Mouse (Mus musculus) adrenal gland (tissue): Measurements from ENCODE around the gene Ubash3b.

Source experiments
- intact Hi-C: fragments of 180-260 bp; cut with DNase I; formaldehyde crosslinking; loops from one replicate; pipeline ENCODE4 v1.15.1; 2025

The Ubash3b gene

DNA sequence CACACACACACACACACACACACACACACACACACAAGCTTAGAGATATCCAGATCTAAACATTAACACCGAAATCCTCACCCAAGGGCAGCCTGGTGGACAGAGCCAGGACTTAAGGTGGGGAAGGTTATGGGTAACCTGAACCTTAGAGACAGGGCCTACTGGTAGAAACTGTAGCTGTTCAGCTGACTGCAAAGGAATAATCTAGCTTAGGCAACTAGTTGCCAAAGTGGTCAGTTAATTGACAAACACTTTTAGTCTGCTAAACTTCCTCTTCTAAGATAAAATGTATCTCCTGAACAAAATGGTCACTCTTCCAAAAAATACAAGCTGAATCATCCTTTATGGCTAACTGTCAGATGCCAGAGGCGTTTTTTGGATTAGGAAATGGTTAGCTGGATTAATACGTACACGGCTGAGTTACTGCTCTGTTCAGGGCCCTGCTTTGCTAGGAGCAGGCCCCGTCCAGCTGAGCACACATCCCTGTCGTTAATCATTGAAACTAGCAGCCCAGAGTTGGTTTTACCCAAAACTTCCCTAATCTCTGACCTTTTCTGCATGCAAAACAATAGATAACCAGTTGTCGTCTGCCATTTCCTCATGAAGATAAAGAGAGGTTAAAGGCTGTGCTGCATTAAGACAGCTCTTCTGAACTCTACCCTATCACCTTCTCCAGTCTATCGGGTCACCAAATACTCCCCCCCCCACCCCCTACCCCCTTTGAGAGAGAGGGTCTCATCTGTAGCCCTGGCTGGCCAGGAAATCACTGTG, 102.5 kb downstream of the Ubash3b start:
- intact Hi-C loops: no loop called here

DNA sequence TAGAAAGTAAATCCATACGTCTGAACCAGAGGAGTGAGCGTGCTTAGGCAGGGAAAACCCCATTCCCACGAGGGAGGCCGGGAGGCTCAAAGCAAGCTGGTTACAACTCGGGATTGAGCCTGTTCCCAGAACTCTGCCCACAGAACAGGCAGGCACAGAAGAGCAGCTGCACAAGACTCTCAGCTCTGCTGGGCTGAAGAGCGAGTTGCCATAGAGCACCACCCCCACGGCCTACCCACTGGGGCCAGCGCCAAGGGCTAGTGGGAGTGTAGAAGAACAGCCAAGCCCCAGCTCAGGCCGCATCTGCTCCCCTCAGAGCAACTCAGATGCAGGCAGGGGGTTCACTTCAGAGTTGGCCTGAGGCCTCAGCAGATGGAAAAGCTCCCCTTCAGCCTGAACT, 107.3 kb downstream of the Ubash3b start:
- intact Hi-C loops: no loop called here

DNA sequence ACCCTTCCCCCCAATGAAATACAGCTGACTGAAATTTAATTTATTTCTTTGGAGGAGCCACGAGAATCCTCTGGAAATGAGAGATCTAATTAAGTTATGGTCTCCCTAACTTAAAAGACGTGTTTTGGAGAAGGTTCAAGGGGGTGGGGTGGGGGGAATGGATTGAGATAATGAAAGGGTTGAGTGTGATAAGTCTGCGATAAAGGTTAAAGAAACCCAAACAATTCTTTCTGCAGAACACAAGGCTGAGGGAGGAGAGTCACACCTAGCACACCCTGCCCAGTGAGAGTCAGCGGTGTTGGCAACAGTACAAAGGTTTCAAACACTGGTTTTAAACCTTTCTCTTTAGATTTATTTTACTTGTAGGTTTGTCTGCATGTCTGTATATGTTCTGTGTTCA, 108.0 kb downstream of the Ubash3b start:
- intact Hi-C loops: no loop called here

DNA sequence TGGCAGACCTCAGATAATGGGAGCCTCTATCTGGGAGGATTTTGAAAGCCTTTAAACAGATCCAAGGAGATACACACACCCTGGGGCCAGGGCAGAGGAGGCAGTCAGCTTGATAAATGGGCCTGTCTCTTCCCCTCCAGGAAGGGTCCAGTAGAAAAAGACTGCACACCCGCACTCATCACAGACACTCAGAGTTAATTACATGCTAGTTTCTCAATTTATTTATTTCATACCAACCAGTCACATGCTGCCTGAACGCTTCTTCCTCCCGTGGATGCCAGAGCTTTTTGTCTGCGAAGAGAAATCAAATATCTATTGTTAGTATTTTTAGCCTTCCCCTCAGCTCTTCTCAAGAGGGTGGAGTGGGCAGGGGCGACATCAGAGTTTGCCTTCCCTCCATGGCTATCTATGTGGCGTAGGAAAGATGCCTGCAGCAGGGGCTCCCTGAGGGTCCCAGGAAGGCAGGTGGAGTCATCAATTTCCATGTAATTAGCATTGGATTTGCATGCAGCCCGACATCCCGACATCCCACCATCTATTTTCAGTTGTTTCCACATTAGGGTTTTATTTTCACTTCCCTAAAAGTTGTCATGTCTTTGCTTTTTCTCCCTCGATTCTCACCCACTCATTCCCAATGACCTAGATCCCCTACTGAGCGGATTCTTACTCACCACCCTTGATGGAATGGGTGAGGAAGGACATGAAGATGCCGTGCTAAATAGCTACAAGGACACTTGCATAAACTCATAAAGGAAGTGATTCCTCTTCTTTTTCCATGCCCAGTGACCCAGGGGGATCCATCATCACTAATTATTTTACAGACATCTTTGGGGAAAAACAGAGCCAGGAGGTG, 110.2 kb downstream of the Ubash3b start:
- intact Hi-C loops: no loop called here

DNA sequence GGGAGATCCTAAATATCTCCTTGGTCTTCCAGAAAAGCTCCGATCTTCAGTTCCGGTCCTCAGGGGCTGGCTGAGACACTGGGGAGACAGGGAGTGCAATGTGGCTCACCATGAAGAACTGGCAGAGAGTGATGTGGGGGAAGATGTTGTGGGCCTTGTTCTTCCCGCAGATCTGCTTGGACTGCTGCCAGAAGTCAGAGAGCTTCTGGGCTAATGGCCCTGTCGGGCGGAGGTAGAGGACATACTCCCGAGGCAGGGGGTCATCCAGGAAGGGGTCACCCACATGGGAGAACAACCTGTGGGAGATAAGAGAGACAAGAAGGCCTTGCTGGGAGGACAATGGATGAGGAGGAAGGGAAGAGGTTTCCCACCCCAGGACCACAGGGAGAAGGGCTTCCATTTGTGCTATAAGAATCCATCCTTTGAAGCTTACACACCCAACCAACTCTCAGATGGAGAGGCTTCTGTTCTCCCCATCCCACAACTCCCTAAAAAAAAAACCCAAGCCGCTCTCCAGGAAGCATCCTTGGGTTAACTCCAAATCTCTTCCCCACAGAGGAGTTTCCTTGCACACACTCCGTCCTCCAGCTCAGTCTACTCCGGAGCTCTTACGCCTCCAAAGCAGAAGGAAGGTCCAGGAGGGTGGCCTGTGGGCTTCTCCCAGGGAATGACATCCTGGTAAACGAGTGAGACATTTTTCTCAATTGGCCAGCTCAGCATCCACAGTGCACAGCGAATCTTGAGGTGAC, 111.0 kb downstream of the Ubash3b start:
- intact Hi-C loops: no loop called here

DNA sequence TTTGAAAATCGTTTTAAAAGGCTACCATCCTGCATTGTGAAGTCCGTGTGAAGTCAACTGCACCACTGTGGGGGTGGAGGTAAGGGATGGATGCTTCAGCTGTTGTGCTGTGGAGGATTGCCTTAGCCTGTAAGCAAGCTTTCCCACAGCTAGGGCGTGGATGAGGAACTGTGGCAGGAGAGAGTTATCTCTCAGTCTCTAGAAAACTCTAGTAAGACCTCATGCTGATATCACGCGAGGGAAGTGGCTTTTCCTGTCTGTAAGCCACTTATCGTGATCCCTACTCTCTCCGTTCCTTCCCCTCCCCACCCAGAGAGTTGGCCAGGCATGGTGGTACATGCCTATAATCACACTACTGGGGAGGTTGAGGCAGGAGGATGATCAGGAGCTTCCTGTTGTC, 112.2 kb downstream of the Ubash3b start:
- intact Hi-C loops: no loop called here

DNA sequence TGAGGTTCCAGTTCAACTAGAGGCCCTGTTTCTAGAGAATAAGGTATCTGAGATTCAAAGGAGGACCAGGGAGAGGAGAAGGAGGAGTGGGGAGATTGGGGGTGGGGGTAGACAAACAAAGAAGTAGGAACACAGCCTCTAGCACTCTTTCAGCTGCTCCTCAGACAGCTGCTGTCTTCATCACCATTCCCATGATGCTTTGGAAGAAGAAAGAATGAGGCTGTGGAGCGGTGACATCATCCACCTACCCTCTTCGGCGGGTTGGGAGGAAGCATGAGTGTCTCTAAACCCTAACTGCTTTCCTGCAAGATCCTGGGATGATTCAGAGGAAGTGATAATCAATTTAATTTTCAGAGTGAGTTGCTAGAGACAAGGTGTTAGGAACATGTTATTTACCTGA, 112.7 kb downstream of the Ubash3b start:
- intact Hi-C loops: no loop called here

DNA sequence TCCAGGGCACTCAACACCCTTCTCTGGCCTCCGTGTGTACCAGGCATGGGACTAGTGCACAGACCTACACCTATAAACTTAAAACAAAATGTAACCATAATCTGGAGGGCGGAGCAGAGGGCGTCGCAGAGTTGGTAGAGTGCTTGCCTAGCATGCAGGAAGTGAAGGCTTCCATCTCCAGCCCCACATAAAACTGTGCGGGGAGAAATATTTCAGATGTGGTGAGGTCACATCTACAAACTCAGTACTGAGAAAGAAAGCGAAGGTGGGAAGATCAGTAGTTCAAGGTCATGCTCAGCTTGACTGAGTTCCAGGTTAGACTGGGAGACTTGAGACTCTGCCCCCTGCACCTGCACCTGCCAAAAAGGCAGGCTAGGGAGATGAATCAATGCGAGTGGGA, 113.3 kb downstream of the Ubash3b start:
- intact Hi-C loops: no loop called here

DNA sequence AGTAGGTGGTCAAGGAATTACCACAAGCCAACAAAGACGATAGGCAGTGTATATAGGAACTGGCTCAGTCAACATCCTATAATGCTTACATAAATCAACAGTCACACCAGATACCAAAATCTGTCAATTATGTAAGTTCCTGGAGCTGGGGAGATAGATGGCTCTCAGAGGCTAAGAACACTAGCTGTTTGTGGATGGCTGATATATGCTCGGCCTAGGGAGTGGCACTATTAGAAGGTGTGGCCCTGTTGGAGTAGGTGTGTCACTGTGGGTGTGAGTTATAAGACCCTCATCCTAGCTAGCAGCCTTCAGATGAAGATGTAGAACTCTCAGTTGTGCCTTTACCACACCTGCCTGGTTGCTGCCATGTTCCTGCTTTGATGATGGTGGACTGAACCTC, 113.8 kb downstream of the Ubash3b start:
- intact Hi-C loops: no loop called here

DNA sequence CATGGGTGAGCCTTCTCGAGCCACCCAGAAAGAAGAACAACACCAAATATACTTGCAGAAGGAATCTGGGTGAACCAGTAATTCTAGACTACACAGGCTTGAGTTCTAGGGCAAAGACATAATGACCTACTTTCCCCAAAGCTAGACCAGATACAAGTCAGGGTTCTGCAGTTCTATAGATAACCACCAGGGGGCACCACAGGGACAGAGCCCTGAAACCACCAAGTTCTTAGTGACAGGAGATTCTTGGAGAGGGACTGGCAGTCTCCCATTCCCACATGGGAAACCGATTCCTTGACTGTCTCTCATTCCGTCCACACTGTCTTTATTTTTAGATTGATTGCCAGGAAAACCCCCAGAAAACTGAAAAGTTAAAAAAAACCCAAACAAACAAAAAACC, 116.9 kb downstream of the Ubash3b start:
- intact Hi-C loops: loop anchor here (2.0 kb wide), 1 partner anchor 138 kb away; no protein-coding TSS in a partner anchor

DNA sequence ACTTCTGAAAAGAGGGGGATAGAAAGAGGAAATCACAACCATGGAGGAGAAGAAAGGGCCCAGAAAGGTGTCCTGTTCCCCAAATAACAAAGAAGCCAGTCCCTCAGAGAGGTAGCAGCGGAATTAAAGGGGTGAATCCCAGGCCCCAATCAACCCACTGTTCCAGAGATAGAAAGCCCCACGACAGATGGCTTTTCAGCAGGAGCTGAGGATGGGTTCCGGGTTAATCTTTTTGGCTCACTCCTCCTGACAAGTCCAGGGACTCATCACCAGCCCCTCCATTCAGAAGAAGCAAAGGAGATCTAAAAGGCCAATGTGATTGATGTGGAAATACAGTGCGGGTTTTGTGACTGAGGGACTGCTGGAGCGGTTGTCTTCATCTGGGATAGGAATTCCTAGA, 117.9 kb downstream of the Ubash3b start:
- intact Hi-C loops: loop anchor here (2.0 kb wide), 1 partner anchor 139 kb away; no protein-coding TSS in a partner anchor

DNA sequence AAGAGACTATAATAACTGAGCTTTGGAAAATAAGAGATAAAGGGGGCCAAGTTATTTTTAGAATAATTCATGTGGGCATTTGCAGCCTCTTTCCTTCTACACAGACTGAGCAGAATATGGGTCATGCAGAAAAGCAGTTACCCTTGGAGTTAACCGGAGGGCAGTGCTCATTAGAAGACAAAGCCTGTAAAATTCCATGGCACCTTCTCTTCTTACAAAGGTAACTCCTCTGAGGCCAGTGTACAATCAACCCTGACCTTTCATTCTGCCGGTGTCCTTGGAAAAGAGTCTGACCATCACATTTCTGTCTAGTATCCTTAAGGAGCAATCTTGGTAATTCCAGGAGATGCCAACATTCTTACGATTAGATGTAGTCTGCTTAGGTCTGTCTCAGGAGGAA, 120.1 kb downstream of the Ubash3b start:
- intact Hi-C loops: no loop called here

DNA sequence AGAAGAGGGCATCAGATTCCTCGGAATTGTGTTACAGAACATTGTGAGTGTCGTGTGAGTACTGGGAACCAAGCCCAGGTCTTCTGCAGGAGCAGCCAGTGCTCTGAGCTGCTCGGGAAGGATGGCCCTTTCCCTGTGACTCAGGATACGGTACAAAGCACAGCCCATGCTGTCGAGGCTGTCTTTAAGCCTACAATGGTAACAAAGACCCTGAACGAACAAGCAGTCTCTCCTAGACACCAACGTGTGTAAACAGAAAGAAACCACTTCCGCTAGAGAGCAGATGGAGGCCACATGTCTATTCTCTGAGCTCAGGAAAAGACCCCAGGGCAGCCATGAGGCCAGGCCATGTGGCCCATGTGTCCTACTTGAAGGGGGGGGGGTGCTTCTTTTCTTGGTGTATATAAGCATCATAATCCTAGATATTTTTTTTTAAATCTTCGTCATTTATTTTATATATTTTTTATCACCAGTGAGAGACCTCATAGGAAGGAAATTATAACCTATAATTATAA, 123.3 kb downstream of the Ubash3b start:
- intact Hi-C loops: no loop called here

DNA sequence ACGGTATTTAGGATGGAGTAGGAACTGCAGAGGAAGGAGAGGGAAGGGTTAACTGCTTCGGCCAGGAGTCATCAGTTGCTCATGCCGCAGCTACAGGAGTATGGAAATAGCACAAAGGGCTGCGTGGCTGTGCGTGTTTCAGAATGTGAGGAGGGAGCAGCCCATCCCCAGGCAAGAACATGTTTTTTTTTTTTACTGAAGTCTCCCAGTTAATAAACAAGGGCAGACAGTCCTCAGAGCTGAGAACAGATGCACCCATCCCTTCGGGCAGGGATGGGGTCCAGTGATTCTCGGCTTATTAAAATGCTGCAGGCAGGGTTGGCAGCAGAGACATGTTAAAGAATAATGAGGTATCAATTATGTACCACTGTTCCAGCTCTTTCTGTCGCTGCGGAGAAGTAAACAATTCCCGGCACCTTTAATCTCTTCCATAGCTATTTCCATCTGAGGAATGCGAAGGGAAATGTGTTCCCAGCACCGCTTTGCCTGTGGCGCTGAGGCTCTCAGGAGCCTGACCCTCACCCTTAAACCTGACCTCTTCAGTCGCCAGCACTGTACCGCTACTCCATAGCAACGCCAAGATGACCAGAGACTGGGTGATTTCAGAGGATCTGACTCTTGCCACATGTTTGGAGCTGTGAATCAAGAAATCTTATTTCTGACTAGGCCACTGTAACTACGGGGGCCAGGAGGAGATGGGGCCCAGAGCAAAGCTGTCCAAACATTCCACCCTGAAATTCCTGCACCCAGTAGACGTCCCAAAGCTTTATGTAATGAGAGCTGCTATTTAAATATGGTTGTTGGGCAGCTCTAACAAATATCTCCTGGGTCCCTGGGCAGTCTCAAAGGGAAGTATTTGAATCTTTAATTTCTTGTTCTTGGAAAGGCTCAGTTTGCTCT, 129.7 kb downstream of the Ubash3b start:
- intact Hi-C loops: no loop called here

DNA sequence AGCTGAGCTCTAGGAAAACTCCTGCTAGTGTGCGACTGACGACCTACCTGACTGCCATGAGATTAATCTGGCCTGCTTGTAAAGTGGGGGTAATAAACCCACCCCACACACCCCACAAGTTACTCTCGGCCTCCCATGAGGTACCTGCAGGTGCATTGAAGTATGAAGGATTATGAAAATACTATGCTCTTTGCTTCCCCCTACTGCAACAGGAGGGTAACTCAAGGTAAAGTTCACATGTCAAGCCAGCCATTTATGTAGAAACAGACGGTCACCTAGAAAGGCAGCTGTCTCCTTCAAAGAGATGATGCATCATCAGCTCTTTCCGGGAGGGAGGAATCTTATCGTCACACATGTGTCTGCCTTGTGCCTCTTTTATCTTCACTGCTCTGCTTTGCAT, 131.7 kb downstream of the Ubash3b start:
- intact Hi-C loops: loop anchor here (5.0 kb wide), 1 partner anchor 38 kb away; no protein-coding TSS in a partner anchor

DNA sequence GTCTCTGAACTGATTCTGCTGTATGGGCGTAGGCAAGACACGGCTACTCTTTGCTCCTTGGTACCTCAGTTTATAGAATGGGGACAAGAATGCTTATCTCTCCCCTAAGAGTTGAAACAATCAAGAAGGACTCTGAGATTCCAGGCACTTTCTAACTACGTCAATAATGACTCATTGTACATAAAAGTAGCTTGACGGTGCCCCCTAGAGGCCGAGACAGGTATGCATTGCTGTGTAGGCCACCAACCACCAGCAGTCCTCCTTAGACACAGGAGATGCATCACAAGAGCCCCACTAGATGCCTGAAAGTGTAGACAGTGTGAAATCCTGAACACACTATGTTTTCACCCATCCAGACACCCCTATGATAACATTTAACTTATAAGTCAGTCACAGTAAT, 133.0 kb downstream of the Ubash3b start:
- intact Hi-C loops: loop anchor here (5.0 kb wide), 1 partner anchor 36 kb away; no protein-coding TSS in a partner anchor

DNA sequence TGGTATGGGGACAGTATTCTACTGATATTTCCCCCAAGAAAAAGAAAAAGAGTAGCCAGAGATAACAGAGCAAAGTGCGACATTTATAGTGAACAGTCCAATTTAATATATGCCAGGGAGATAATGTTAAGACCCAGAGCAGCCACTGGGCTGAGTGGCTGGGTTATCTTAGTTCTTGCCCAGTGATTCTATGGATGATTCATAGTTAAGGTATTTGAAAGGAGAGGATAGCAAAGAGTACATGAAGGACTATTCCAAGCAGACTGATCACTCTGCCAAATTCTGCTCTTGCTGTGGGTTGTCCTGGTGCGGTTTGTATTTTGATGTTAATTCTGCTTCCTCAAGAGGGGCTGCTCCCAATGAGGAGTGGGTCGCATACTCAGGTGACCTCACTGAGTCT, 139.8 kb downstream of the Ubash3b start:
- intact Hi-C loops: no loop called here

DNA sequence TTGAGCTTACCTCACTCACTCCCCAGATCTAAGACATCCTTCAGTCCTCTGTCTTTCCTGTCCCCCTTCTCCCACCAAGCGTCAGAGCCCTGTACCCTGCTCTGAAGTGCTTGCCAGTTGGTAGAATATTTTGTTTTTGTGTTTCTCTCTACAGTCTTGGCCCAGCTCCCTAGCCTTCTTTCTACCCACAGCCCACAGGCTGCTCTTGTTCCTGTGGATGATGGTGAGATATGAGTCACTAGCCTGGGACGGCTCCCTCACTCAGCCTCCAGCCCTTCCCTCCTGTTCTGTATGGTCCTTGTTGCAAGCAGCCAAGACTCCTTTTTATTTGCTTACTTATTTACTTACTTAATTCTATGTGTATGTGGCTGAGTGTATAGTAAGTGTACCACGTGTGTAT, 141.0 kb downstream of the Ubash3b start:
- intact Hi-C loops: no loop called here

DNA sequence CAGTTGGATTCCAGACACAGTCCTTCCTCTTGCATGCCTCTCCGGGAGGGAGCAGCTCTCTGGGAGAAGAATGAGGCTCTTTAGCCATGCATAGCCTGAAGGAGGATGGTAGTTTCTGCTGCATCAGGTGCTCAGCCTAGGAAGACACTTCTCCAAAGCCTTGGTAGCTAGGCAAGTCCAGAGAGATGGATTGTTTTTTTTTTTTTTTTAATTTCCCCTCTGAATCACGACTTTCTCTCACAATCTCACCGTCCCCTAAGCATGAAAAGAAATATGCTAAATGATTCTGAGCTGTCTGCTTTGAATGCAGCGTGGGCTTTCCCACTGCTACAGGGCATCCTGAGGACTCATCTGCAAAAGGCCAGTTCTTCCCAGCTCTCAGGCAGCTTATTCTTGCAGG, 147.0 kb downstream of the Ubash3b start:
- intact Hi-C loops: no loop called here

DNA sequence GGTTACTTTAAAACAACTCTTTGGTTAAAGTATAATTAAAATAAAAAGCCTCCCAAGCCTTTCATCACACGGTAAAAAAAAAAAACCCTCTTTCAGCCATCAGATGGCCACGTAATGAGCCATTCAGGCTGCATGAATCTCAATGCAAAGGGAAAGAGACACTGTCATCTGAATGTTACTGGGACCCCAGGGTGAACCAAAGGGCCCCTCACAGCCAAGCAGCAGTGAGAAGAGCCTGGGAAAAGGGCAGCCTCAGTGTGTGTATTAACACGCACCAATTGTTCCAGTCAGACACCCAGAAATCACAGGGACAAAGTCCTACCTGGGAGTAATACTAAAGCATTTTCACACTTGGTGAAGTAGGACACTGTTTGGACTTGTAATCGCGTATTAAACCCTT, 149.0 kb downstream of the Ubash3b start:
- intact Hi-C loops: no loop called here
